27 mouse cellular contexts compared by ENCODE assay signal in the genomic region with DNA sequence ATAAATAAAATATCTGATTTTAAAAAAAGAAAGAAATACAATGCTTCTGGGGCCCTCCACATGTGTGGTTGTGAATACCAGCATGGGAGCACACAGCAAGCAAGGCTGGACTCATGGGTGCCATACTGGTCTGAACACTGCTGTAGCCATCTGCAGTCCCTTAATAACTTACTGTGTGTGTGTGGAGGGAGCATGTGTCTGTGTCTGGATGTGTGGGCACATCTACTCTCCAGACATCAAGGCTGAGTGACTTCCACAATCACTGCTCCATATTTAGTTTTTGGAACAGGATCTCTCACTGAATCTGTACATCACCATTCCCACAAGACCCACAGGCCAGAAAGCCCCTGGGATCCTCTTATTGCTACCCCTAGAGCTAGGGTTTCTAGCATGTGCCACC.
A peak's percentile ranks its signal among the peaks of the same experiment; 100 is the strongest.
DNase-seq lines count a peak whose midpoint lies in the region; ATAC-seq lines count a peak whose summit lies in the region.
"Had no signal": no experiment of that assay in that cellular context is flagged by ENCODE, and none has a peak within 500 bp of the region (broad histone marks: within the 10 kb centered on the region; RNA-seq: fewer than 3 reads in every experiment).

No protein-coding gene starts in this region.

- H3K36me3 ChIP-seq in heart, embryonic 10.5 days: no peaks in the 10 kb centered on the region
- H3K36me3 ChIP-seq: embryonic facial prominence, embryonic 13.5 days; embryonic facial prominence, embryonic 15.5 days; forebrain, embryonic 10.5 days; forebrain, embryonic 12.5 days; G1E had no signal

- intact Hi-C loops in heart, postnatal 36 days (cut with DNase I): loop anchor here (5.0 kb wide), 3 partner anchors 48 to 378 kb away; no protein-coding TSS in a partner anchor

- ATAC-seq in frontal cortex, adult (ENCODE audit: low TSS enrichment): peak; percentile 62
- ATAC-seq: activated CD4-positive, CD25-positive, alpha-beta regulatory T cell, adult 4 months; CD4-positive, CD25-positive, alpha-beta regulatory T cell, adult 4 months; forebrain, embryonic 14.5 days; forebrain, embryonic 16.5 days; Patski had no signal

- peaks cover 16% of the 10 kb centered on the region for H3K4me1 ChIP-seq in heart, embryonic 10.5 days
- H3K4me1 ChIP-seq: forebrain, embryonic 12.5 days had no signal

- no peak overlapping the region for H3K4me3 ChIP-seq in heart, embryonic 10.5 days
- H3K4me3 ChIP-seq: embryonic facial prominence, embryonic 13.5 days; embryonic facial prominence, embryonic 15.5 days; erythroblast, embryonic 14.5 days; forebrain, embryonic 10.5 days; forebrain, embryonic 12.5 days had no signal

- H3K9me3 ChIP-seq in heart, embryonic 10.5 days: no peaks in the 10 kb centered on the region
- H3K9me3 ChIP-seq: embryonic facial prominence, embryonic 13.5 days; embryonic facial prominence, embryonic 15.5 days; forebrain, embryonic 10.5 days; forebrain, embryonic 12.5 days; G1E had no signal

- no peak for DNase-seq in frontal cortex, postnatal 14 days (ENCODE audit: low spot score in 2 of 2)
- DNase-seq in heart, embryonic 10.5 days (ENCODE audit: low spot score): peak; percentile 10
- no peak for DNase-seq in heart, postnatal 36 days
- DNase-seq in brain, adult 2 months (ENCODE audit: low read depth, low spot score): peak; percentile 27
- DNase-seq: adrenal gland, adult 8-10 months; adrenal gland, postnatal 14 days; adrenal gland, postnatal 36 days; B cell, adult 2 months; cerebellum, adult 11 months; cerebellum, adult 18-20 months; cerebellum, adult 8-10 months; cerebellum, adult 9-11 months; cerebellum, postnatal 14 days; cerebellum, postnatal 36 days; embryo, embryonic 11 days had no signal

- peaks cover 29% of the 10 kb centered on the region for H3K27me3 ChIP-seq in heart, embryonic 10.5 days (ENCODE audit: insufficient read depth, poor library complexity, severe bottlenecking)
- H3K27me3 ChIP-seq: embryonic facial prominence, embryonic 13.5 days; embryonic facial prominence, embryonic 15.5 days; forebrain, embryonic 12.5 days had no signal

- no peak overlapping the region for H3K27ac ChIP-seq in heart, embryonic 10.5 days
- H3K27ac ChIP-seq: embryonic facial prominence, embryonic 13.5 days; embryonic facial prominence, embryonic 15.5 days; forebrain, embryonic 10.5 days; forebrain, embryonic 12.5 days had no signal

Comparison
In these comparisons a context has a peak if more than half of its experiments do, and no peak if none do; other contexts are left out.
1. DNase-seq: peak in heart, embryonic 10.5 days (single experiment) and brain, adult 2 months (single experiment); none in frontal cortex, postnatal 14 days (0 of 2) and heart, postnatal 36 days (0 of 2).